Mouse (Mus musculus): Measurements from ENCODE around the gene Dnajb1. TPM values are rescaled to one million over a fixed set of nuclear protein-coding genes. Genes with fewer than 3 reads are reported as not detected.
"Not testable (repeated sequence)": the region's sequence is repeated elsewhere in the genome, so short reads cannot be mapped to it uniquely, and the experiment has no call there.

Dnajb1 gene
- polyA plus RNA-seq, 1 experiment: 30.5 TPM

DNA sequence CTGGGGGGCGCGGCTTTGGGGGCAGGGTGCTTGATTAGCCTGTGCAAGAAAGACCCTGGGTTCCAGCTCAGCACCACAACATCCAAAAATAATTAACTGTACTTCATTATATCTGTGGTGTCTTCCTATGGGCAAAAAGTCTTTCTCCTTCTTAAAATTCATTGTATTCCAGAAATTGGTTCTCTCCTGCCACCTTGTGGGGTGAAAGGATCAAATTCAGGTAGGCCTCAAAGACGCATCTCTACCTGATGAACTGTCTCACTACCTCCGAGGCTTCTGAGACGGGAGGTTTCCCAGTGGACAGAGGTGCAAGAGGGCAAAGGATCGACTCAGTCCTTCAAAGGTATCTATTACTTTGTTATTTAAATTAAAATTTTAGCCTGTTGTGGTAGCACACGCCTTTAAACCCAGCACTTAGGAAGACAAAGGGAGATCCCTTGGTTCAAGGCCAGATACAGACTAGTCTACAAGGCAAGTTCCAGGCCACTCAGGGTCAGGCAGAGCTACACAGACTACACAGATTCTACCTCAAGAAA, 17.4 kb upstream of the Dnajb1 start:
- no peaks in the 10 kb centered on the region for H3K9me3 ChIP-seq
- TF ChIP-seq FLI1 (IDR thresholded peaks at IDR 0.05; ENCODE audit: low read length) (no peak), GATA1 (IDR thresholded peaks at IDR 0.05; ENCODE audit: borderline replicate concordance, low read length) (no peak)
- peaks cover 53% of the 10 kb centered on the region for H3K36me3 ChIP-seq (replicated peaks; ENCODE audit: low read length)
- H3K27me3 ChIP-seq (replicated peaks): no peaks in the 10 kb centered on the region
- peaks cover 56% of the 10 kb centered on the region for H3K4me1 ChIP-seq
- H3K4me3 ChIP-seq (replicated peaks): no peak overlapping the region

GRCm38 (mm10) chr8:83592682-83593081, 15.3 kb upstream of the Dnajb1 start:
- Histone ChIP-seq H3K4me1 (peaks cover 45% of the 10 kb centered on the region), H3K4me3 (replicated peaks) (peak overlapping the region; percentile 96), H3K9me3 (no peaks in the 10 kb centered on the region), H3K36me3 (replicated peaks; ENCODE audit: low read length) (peaks cover 42% of the 10 kb centered on the region), H3K27me3 (replicated peaks) (no peaks in the 10 kb centered on the region)
- TF ChIP-seq GATA1 (IDR thresholded peaks at IDR 0.05; ENCODE audit: borderline replicate concordance, low read length) (no peak), FLI1 (IDR thresholded peaks at IDR 0.05; ENCODE audit: low read length) (no peak)

DNA sequence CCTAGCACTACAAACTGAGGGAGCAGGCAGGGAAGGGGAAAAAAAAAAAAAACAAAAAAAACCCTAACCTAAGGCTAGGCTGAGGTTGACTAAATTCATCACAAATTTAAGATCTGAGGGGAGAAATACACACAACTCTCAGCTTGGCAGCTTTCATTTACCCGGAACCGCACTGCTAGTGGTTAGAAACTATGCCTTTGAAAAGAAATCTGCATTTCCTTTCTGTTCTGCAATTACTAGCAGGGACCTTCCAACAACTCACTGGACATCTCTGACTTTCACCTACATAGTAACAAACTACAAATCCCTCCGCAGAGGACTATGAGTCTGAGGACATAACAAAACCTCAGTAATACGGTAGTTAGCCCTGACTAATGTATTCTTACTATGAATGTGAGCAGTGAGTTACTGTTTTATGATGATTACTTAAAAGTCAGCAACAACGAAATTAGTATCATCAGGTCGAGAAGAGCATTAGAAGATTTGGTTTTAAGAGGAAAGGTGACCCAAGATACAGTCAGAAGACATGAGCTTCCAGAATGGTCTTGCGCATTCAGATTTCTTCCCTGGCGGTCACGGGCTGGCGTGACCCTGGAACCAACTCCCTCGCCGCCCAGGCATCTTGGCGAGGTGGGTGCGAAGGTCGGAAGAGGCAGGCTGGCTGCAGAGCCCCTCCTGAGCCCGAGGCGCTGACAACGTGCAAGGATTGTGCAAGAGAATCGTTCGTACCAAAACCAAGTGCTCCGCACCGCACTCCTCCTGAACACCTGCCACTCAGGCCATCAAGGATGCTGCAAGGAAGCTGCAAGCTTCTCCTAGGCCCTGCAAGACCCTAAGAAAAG, 14.4 kb upstream of the Dnajb1 start:
- Histone ChIP-seq H3K4me3 (replicated peaks) (peak overlapping the region; percentile 96), H3K4me1 (peaks cover 44% of the 10 kb centered on the region), H3K9me3 (no peaks in the 10 kb centered on the region), H3K27me3 (replicated peaks) (no peaks in the 10 kb centered on the region), H3K36me3 (replicated peaks; ENCODE audit: low read length) (peaks cover 34% of the 10 kb centered on the region)
- no peak for TF ChIP-seq GATA1 (IDR thresholded peaks at IDR 0.05; ENCODE audit: borderline replicate concordance, low read length)
- no peak for TF ChIP-seq FLI1 (IDR thresholded peaks at IDR 0.05; ENCODE audit: low read length)

- H3K9me3 ChIP-seq: no peaks in the 10 kb centered on the region
- H3K27me3 ChIP-seq (replicated peaks): no peaks in the 10 kb centered on the region
- H3K36me3 ChIP-seq (replicated peaks; ENCODE audit: low read length): peaks cover 25% of the 10 kb centered on the region
- TF ChIP-seq GATA1 (IDR thresholded peaks at IDR 0.05; ENCODE audit: borderline replicate concordance, low read length) (peak; percentile 6; the same call in 1 of the 3 replicates), FLI1 (IDR thresholded peaks at IDR 0.05; ENCODE audit: low read length) (no peak)
- H3K4me1 ChIP-seq: peaks cover 49% of the 10 kb centered on the region
- peak overlapping the region; percentile 96 for H3K4me3 ChIP-seq (replicated peaks)
Observed at GRCm38 (mm10) chr8:83594167-83595049, 13.6 kb upstream of the Dnajb1 start.

DNA sequence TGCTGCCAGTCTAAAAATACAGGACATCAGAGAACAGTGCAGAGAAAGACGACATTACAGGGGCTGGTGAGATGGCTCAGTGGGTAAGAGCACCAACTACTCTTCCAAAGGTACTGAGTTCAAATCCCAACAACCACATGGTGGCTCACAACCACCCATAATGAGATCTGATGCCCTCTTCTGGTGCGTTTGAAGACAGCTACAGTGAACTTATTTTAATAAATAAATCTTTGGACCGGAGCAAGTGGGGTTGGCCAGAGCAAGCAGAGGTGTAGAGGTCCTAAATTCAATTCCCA, 13.0 kb upstream of the Dnajb1 start:
- H3K4me1 ChIP-seq: peaks cover 53% of the 10 kb centered on the region
- not testable (repeated sequence) for H3K27me3 ChIP-seq (replicated peaks); H3K9me3 ChIP-seq
- peak overlapping the region; percentile 96 for H3K4me3 ChIP-seq (replicated peaks)
- H3K36me3 ChIP-seq (replicated peaks; ENCODE audit: low read length): peaks cover 23% of the 10 kb centered on the region

DNA sequence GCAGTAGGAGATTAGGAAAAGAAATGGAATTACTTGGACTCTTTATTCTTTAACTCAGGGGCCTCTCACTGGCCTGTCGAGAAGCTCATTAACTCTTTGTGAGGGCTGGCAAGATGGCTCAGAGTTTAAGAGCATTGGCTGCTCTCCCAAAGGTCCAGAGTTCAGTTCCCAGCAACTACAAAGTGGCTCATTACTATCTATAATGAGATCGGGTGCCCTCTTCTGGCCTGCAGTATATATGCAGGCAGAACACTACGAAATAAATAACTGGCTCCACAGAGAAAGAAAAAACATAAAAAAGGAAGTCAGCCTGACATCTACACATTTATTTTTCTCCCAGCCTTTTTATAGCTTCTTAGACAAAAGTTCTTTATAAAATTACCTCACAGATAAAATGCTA, 11.6 kb upstream of the Dnajb1 start:
- H3K4me1 ChIP-seq: peaks cover 51% of the 10 kb centered on the region
- H3K4me3 ChIP-seq (replicated peaks): no peak overlapping the region
- H3K9me3 ChIP-seq: no peaks in the 10 kb centered on the region
- peaks cover 12% of the 10 kb centered on the region for H3K36me3 ChIP-seq (replicated peaks; ENCODE audit: low read length)
- TF ChIP-seq FLI1 (IDR thresholded peaks at IDR 0.05; ENCODE audit: low read length): no peak
- H3K27me3 ChIP-seq (replicated peaks): no peaks in the 10 kb centered on the region

GRCm38 (mm10) chr8:83598146-83598545, 9.8 kb upstream of the Dnajb1 start:
- H3K9me3 ChIP-seq: no peaks in the 10 kb centered on the region
- H3K27me3 ChIP-seq (replicated peaks): no peaks in the 10 kb centered on the region
- H3K36me3 ChIP-seq (replicated peaks; ENCODE audit: low read length): peaks cover 6% of the 10 kb centered on the region
- H3K4me3 ChIP-seq (replicated peaks): no peak overlapping the region
- TF ChIP-seq FLI1 (IDR thresholded peaks at IDR 0.05; ENCODE audit: low read length) (no peak), GATA1 (IDR thresholded peaks at IDR 0.05; ENCODE audit: borderline replicate concordance, low read length) (no peak)
- H3K4me1 ChIP-seq: peaks cover 48% of the 10 kb centered on the region

DNA sequence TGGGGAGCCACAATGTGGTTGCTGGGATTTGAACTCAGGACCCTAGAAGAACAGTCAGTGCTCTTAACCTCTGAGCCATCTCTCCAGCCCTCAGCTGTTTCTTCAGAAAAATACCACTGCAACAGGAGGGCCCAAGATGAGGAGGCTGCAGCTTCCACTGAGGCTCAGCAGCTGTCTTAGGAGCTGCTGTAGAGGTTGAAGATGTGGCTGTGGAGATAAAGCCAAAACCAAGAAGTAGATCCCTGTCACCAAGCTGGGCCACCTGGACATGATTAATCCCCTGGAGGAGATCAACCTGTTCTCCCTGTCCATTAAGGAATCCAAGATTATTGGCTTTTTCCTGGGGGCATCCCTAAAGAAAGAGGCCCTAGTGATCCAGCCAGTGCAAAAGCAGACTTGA, 8.2 kb upstream of the Dnajb1 start:
- no peak for TF ChIP-seq GATA1 (IDR thresholded peaks at IDR 0.05; ENCODE audit: borderline replicate concordance, low read length)
- TF ChIP-seq FLI1 (IDR thresholded peaks at IDR 0.05; ENCODE audit: low read length): no peak
- peaks cover 44% of the 10 kb centered on the region for H3K4me1 ChIP-seq
- H3K4me3 ChIP-seq (replicated peaks): no peak overlapping the region
- H3K36me3 ChIP-seq (replicated peaks; ENCODE audit: low read length): peaks cover 12% of the 10 kb centered on the region
- H3K27me3 ChIP-seq (replicated peaks): no peaks in the 10 kb centered on the region
- no peaks in the 10 kb centered on the region for H3K9me3 ChIP-seq

DNA sequence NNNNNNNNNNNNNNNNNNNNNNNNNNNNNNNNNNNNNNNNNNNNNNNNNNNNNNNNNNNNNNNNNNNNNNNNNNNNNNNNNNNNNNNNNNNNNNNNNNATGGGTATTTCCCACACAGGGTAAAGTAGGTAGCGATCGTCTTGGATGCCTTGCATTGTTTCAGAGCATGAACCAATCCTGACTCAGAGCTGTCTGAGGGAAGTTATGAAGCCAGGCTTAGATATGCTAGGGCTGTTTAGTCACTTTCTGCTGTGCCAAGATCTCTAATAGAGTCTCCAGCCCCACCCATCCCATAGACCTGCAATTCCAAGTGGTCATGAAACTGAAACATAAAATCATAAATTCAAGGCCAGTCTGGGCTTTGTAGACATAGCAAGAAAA, 5.4 kb upstream of the Dnajb1 start:
- TF ChIP-seq GATA1 (IDR thresholded peaks at IDR 0.05; ENCODE audit: borderline replicate concordance, low read length) (no peak), FLI1 (IDR thresholded peaks at IDR 0.05; ENCODE audit: low read length) (no peak)
- H3K4me3 ChIP-seq (replicated peaks): no peak overlapping the region
- no peaks in the 10 kb centered on the region for H3K27me3 ChIP-seq (replicated peaks)
- H3K9me3 ChIP-seq: no peaks in the 10 kb centered on the region
- H3K4me1 ChIP-seq: peaks cover 60% of the 10 kb centered on the region
- H3K36me3 ChIP-seq (replicated peaks; ENCODE audit: low read length): peaks cover 20% of the 10 kb centered on the region

GRCm38 (mm10) chr8:83608398-83608829, 421 bp downstream of the Dnajb1 start:
- Histone ChIP-seq H3K4me1 (peaks cover 51% of the 10 kb centered on the region), H3K27me3 (replicated peaks) (no peaks in the 10 kb centered on the region), H3K9me3 (no peaks in the 10 kb centered on the region), H3K4me3 (replicated peaks) (peak overlapping the region; percentile 97), H3K36me3 (replicated peaks; ENCODE audit: low read length) (peaks cover 54% of the 10 kb centered on the region)
- TF ChIP-seq FLI1 (IDR thresholded peaks at IDR 0.05; ENCODE audit: low read length) (no peak), GATA1 (IDR thresholded peaks at IDR 0.05; ENCODE audit: borderline replicate concordance, low read length) (no peak)

Measured in megakaryocyte, embryonic 14.5 days (primary cell).